Mouse (Mus musculus) liver, embryonic 14.5 days (tissue): ENCODE data around the gene Snx8. TPM values are rescaled to one million over a fixed set of nuclear protein-coding genes. Genes with fewer than 3 reads are reported as not detected.
A peak's percentile ranks its signal among the peaks of the same experiment; 100 is the strongest.

Experiments used
- ATAC-seq: fragments of 200-750 bp; cut with Nextera tagmentation; 2 replicates; pipeline ENCODE4 v1.8.0; 2017; ENCODE audit warnings: moderate number of reproducible peaks, mild to moderate bottlenecking, moderate library complexity; ENCODE audit not compliant: insufficient read depth
- DNase-seq, 3 experiments: peaks; one replicate each; pipeline ENCODE4 v3.0.0-alpha.2; 2012 to 2013; ENCODE audit warnings: low read depth in 3 of 3, low spot score in 3 of 3
- H3K27ac ChIP-seq: fragments of 300-500 bp; sonication (generic); 2 replicates; pipeline ENCODE4 v1.5.1; 2014; ENCODE audit warnings: moderate library complexity, mild to moderate bottlenecking, control low read depth, inconsistent platforms
- H3K27me3 ChIP-seq: fragments of 300-500 bp; sonication (generic); 2 replicates; pipeline ENCODE4 v1.6.1; 2014; ENCODE audit warnings: mild to moderate bottlenecking, low read length, moderate library complexity; ENCODE audit not compliant: control insufficient read depth, insufficient read depth
- H3K36me3 ChIP-seq: fragments of 300-500 bp; sonication (generic); replicated peaks from 2 replicates; pipeline ENCODE4 v1.6.1; 2014; ENCODE audit warnings: low read depth; ENCODE audit not compliant: control insufficient read depth, insufficient read depth
- H3K4me1 ChIP-seq, 2 experiments: fragments of 200-500 bp in 1 of 2; fragments of 300-500 bp in 1 of 2; sonication (generic) in 1 of 2; replicated peaks; 2 replicates each; pipeline ENCODE4 v1.6.1; 2012 to 2014; ENCODE audit warnings: antibody characterized with exemption in 1 of 2, inconsistent platforms in 1 of 2, low read length in 1 of 2; ENCODE audit not compliant: control insufficient read depth in 2 of 2, insufficient read depth in 2 of 2
- H3K4me2 ChIP-seq: fragments of 300-500 bp; sonication (generic); 2 replicates; pipeline ENCODE4 v1.6.1; 2014; ENCODE audit warnings: low read depth, mild to moderate bottlenecking, control low read depth, moderate library complexity
- H3K4me3 ChIP-seq, 2 experiments: fragments of 200-500 bp in 1 of 2; fragments of 300-500 bp in 1 of 2; sonication (generic) in 1 of 2; 2 replicates each; pipeline ENCODE4 v1.5.1; 2012 to 2014; ENCODE audit warnings: low read depth in 2 of 2, low read length in 2 of 2, mild to moderate bottlenecking in 2 of 2, control low read depth in 1 of 2, inconsistent platforms in 1 of 2, moderate library complexity in 1 of 2; ENCODE audit not compliant: insufficient read depth in 1 of 2
- H3K9ac ChIP-seq: fragments of 300-500 bp; sonication (generic); replicated peaks from 2 replicates; pipeline ENCODE4 v1.6.1; 2014; ENCODE audit warnings: mild to moderate bottlenecking, control low read depth, moderate library complexity
- H3K9me3 ChIP-seq: fragments of 300-500 bp; sonication (generic); 2 replicates; pipeline ENCODE4 v1.6.1; 2016; ENCODE audit warnings: low read length, mixed read lengths; ENCODE audit not compliant: control insufficient read depth
- CTCF ChIP-seq: IDR thresholded peaks from 2 replicates; pipeline ENCODE4 v1.5.1; 2016; ENCODE audit warnings: antibody characterized with exemption, low read depth, control low read depth
- EP300 ChIP-seq: IDR thresholded peaks from 2 replicates; pipeline ENCODE4 v1.6.1; 2016; ENCODE audit warnings: antibody characterized with exemption, low read depth
- WGBS: fragments of 180-500 bp; shearing (Covaris S2); extraction: QIAGEN DNeasy Blood & Tissue Kit; methylation state at CpG from one replicate; pipeline ENCODE4 v1.1.7; 2014; ENCODE audit not compliant: insufficient replicate concordance; 5-methylcytosine and 5-hydroxymethylcytosine counted together
- polyA plus RNA-seq, 2 experiments: library from polyadenylated mRNA; depleted of rRNA in 1 of 2; stranded (reverse) in 1 of 2; unstranded in 1 of 2; fragments of >200 nt; fragmentation: Nextera tagmentation in 1 of 2; extraction: Ambion mirVana in 1 of 2; gene quantifications; 2 replicates each; pipeline versions ENCODE4 v1.2.1 to v1.2.3; 2012 to 2014

The Snx8 gene
- polyA plus RNA-seq (2012; rRNA removed) (6.6 TPM in 2 replicates), polyA plus RNA-seq (2014; fragmentation: Nextera tagmentation; extraction: Ambion mirVana) (4.1 and 4.9 TPM in 2 replicates)

- Histone ChIP-seq H3K4me1 (peaks cover 11 to 20% of the 10 kb centered on the region in 2 experiments), H3K4me2 (peak within 1 kb of the TSS; percentile 90), H3K9me3 (no peaks in the 10 kb centered on the region), H3K9ac (peak within 1 kb of the TSS; percentile 65), H3K36me3 (no peaks in the 10 kb centered on the region), H3K4me3 (peak within 1 kb of the TSS; percentile 66 to 68), H3K27ac (no peak within 1 kb of the TSS), H3K27me3 (no peaks in the 10 kb centered on the region)
- ATAC-seq (peak; percentile 87), DNase-seq (peak; percentile 91 to 92 (median 92))
- WGBS = 2% methylated on average over 63 of the region's 63 CpGs
- TF ChIP-seq EP300 = no peak
- no peak for TF ChIP-seq CTCF
These were observed at the start of gene Snx8 for GRCm38 (mm10) chr5:140388588-140389576. Gene Snx8, minus strand, starts transcription at chr5:140389262.

DNA sequence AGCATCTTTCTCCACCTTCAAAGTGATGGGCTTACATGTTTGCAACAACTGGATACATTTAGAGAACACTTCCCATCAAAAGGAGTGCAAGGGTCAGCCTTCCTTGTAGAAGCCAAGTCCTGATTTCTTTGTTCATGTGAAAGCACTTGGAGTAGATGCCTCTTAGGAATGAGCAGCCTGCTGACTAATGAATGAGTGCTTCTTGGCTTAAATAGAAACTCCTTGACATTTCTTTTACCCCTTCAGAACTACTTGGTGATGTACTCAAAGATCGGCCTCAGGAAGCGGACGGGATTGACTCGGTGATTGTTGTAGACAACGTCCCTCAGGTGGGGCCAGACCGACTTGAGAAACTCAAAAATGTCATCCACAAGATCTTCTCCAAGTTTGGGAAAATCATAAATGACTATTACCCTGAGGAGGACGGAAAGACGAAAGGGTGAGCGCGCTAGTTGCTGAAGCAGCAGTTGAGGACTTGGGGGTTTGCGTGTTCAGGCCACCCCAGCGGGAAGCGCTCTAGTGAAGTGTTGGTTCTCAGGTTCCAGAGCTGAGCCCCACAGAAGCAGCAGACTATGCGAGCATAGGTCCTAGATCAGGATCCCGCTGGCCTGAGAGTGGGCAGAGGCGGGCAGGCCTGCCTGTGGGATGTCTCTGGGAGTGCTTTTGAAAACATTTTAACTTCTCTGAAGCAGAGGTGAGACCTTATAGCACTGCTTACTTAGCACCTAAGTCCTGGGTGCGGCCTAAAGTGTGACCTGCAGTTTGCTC, 36.1 kb upstream of the Snx8 start:
- no peak for ATAC-seq
- Histone ChIP-seq H3K4me2 (no peak overlapping the region), H3K9me3 (no peaks in the 10 kb centered on the region), H3K9ac (no peak overlapping the region), H3K4me3 (no peak overlapping the region), H3K4me1 (peaks cover 16 to 17% of the 10 kb centered on the region in 2 experiments), H3K27ac (no peak overlapping the region), H3K27me3 (no peaks in the 10 kb centered on the region), H3K36me3 (peaks cover 62% of the 10 kb centered on the region)
- no peak for DNase-seq
- no peak for TF ChIP-seq CTCF
- TF ChIP-seq EP300 = no peak
- 89% methylated on average over 17 of the region's 17 CpGs for WGBS

- no peak for ATAC-seq
- peak overlapping the region; percentile 97 for H3K4me2 ChIP-seq
- H3K4me3 ChIP-seq = peak overlapping the region; percentile 86 to 91
- peak; percentile 44 to 62 (median 59) for DNase-seq
- peak; percentile 75 for TF ChIP-seq EP300
- TF ChIP-seq CTCF = no peak
- H3K27ac ChIP-seq = peak overlapping the region; percentile 44
- peaks cover 20% of the 10 kb centered on the region for H3K36me3 ChIP-seq
- WGBS = 11% methylated on average over 4 of the region's 4 CpGs
- H3K4me1 ChIP-seq = peaks cover 19% of the 10 kb centered on the region in 2 experiments
- peak overlapping the region; percentile 83 for H3K9ac ChIP-seq
- no peaks in the 10 kb centered on the region for H3K27me3 ChIP-seq
- H3K9me3 ChIP-seq = no peaks in the 10 kb centered on the region
These were observed 31.6 kb upstream of the Snx8 start for GRCm38 (mm10) chr5:140420616-140421015.

DNA sequence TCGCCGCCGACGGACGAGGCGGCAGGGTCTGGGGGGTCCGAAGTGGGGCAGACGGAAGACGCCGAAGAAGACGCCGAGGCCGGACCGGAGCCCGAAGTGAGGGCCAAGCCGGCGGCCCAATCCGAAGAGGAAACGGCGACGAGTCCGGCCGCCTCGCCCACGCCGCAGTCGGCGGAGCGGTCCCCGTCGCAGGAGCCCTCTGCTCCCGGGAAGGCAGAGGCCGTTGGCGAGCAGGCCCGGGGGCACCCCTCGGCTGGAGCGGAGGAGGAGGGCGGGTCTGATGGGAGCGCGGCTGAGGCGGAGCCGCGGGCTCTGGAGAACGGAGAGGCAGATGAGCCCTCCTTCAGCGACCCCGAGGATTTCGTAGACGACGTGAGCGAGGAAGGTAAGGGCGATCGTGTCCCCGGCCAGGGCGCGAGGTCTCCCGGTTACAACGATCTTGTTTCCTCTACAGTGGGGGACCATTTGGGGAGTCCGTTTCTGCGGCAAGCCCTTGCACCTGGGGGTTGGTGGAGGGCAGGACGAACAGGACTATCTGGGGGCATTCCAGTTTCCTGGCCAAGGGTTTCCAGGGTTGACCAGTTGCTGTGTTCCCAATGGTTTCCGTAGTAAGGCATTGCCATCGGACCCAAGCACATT, 30.5 kb upstream of the Snx8 start:
- ATAC-seq (peak; percentile 68), DNase-seq (peak in 2 of 3 experiments; percentile 28 to 31)
- TF ChIP-seq CTCF = no peak
- no peak for TF ChIP-seq EP300
- Histone ChIP-seq H3K4me3 (peak overlapping the region; percentile 86 to 91), H3K9me3 (no peaks in the 10 kb centered on the region), H3K4me1 (peaks cover 19% of the 10 kb centered on the region in 2 experiments), H3K27ac (peak overlapping the region; percentile 16), H3K36me3 (peaks cover 12% of the 10 kb centered on the region), H3K4me2 (peak overlapping the region; percentile 97), H3K9ac (peak overlapping the region; percentile 83), H3K27me3 (no peaks in the 10 kb centered on the region)
- WGBS = under 1% methylated on average over 56 of the region's 62 CpGs
